Mouse (Mus musculus) MEL (cell line): ENCODE data around the gene Ugt1a6b.
"Not testable (repeated sequence)": the region's sequence is repeated elsewhere in the genome, so short reads cannot be mapped to it uniquely, and the experiment has no call there.

Experiments
- CTCF ChIP-seq, 3 experiments: IDR thresholded peaks in 2 of 3; conservative IDR thresholded peaks in 1 of 3; 2 replicates each; pipeline ENCODE4 v1.5.1; 2011 to 2012; ENCODE audit warnings: low read length in 3 of 3, low read depth in 2 of 3, mild to moderate bottlenecking in 2 of 3, improper control_type of control experiment in 1 of 3, inconsistent platforms in 1 of 3, mixed read lengths in 1 of 3, moderate library complexity in 1 of 3; ENCODE audit not compliant: control insufficient read depth in 1 of 3, insufficient read depth in 1 of 3, poor library complexity in 1 of 3, severe bottlenecking in 1 of 3
- EP300 ChIP-seq, 2 experiments: IDR thresholded peaks; 2 replicates each; pipeline ENCODE4 v1.6.1; 2011; ENCODE audit warnings: improper control_type of control experiment in 2 of 2, low read length in 2 of 2, low read depth in 1 of 2, mild to moderate bottlenecking in 1 of 2
- JUND ChIP-seq: IDR thresholded peaks from 2 replicates; pipeline ENCODE4 v1.6.1; 2011; ENCODE audit warnings: low read depth, mild to moderate bottlenecking, improper control_type of control experiment, low read length
- POLR2A ChIP-seq, 2 experiments: IDR thresholded peaks; 2 replicates each; pipeline ENCODE4 v1.6.1; 2011 to 2012; ENCODE audit warnings: low read length in 2 of 2, mild to moderate bottlenecking in 2 of 2, control low read depth in 1 of 2, improper control_type of control experiment in 1 of 2, low read depth in 1 of 2, moderate library complexity in 1 of 2; ENCODE audit not compliant: control insufficient read depth in 1 of 2, insufficient read depth in 1 of 2, poor library complexity in 1 of 2
- USF1 ChIP-seq: IDR thresholded peaks from 2 replicates; pipeline ENCODE4 v1.6.1; 2014; ENCODE audit warnings: low read depth, mild to moderate bottlenecking, inconsistent platforms, low read length, improper control_type of control experiment, moderate library complexity

DNA sequence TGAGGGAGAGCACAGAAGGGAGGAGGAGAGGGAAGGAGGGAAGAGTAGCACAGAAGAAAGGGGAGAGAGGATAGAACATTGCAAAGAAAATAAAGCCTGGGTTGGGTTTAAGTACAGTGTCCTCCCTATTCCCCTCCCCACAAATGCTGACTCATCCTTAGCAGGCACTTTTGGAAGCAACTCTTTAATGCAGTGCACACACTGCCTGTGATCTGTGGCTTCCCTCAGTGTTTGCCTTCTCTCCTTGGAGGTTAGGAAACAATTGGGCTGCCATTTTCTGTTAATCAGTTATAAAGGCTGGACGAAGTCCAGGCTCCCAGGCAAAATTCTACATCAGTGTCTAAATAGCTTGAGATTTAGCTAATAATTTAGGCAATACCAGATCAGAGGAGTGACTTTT is 37.4 kb downstream of the Ugt1a6b start:
- TF ChIP-seq EP300 (IDR thresholded peaks at IDR 0.05; ENCODE audit: low read depth in 1 of 2, low read length in 2 of 2); CTCF (IDR thresholded peaks at IDR 0.05 in 2 of 3, conservative IDR thresholded peaks at IDR 0.05 in 1 of 3; ENCODE audit: control insufficient read depth in 1 of 3, insufficient read depth in 1 of 3, low read depth in 2 of 3, low read length in 3 of 3, poor library complexity in 1 of 3, severe bottlenecking in 1 of 3); POLR2A (IDR thresholded peaks at IDR 0.05; ENCODE audit: control insufficient read depth in 1 of 2, insufficient read depth in 1 of 2, low read depth in 1 of 2, low read length in 2 of 2, poor library complexity in 1 of 2); USF1; JUND: not testable (repeated sequence)
